Mouse (Mus musculus): ENCODE data around the gene Itga4.

- TF ChIP-seq CTCF (IDR thresholded peaks at IDR 0.05; ENCODE audit: insufficient read depth, low read length) (no peak), POLR2A (IDR thresholded peaks at IDR 0.05; ENCODE audit: borderline replicate concordance, extremely low read depth, low read depth, low read length) (no peak)
Measured at GRCm38 (mm10) chr2:79372154-79372467, 116.9 kb downstream of the Itga4 start.

All from lung, adult 2 months (tissue).